Mouse (Mus musculus) C2C12 (cell line): ENCODE data around the gene Hgd. TPM values are rescaled to one million over a fixed set of nuclear protein-coding genes. Genes with fewer than 3 reads are reported as not detected.
"Not testable (repeated sequence)": the region's sequence is repeated elsewhere in the genome, so short reads cannot be mapped to it uniquely, and the experiment has no call there.

Source experiments
- H3K27me3 ChIP-seq: one replicate; pipeline ENCODE4 v1.6.1; 2011; ENCODE audit not compliant: control insufficient read depth, insufficient read depth, insufficient read length
- H3K36me3 ChIP-seq: one replicate; pipeline ENCODE4 v1.6.1; 2011; ENCODE audit not compliant: control insufficient read depth, insufficient read depth
- H3K4me3 ChIP-seq: one replicate; pipeline ENCODE4 v1.5.1; 2011; ENCODE audit warnings: mild to moderate bottlenecking, control low read depth; ENCODE audit not compliant: poor library complexity, insufficient read depth, severe bottlenecking
- H3K79me2 ChIP-seq: one replicate; pipeline ENCODE4 v1.6.1; 2011; ENCODE audit not compliant: control insufficient read depth, insufficient read depth
- H3K79me3 ChIP-seq: one replicate; pipeline ENCODE4 v1.6.1; 2011; ENCODE audit warnings: low read depth, control low read depth
- H3ac ChIP-seq: one replicate; pipeline ENCODE3; 2011; ENCODE audit warnings: low read depth; ENCODE audit not compliant: control insufficient read depth, insufficient read length
- CEBPB ChIP-seq: IDR thresholded peaks from one replicate; pipeline ENCODE4 v1.6.1; 2011; ENCODE audit warnings: low read depth, mild to moderate bottlenecking, control low read depth, moderate library complexity
- CTCF ChIP-seq: IDR thresholded peaks from one replicate; pipeline ENCODE4 v1.5.1; 2011; ENCODE audit not compliant: control insufficient read depth, insufficient read depth, insufficient read length
- FOSL1 ChIP-seq: IDR thresholded peaks from one replicate; pipeline ENCODE4 v1.8.0; 2011; ENCODE audit warnings: mild to moderate bottlenecking, low read length; ENCODE audit not compliant: poor library complexity, insufficient read depth, severe bottlenecking
- MAX ChIP-seq: IDR thresholded peaks from one replicate; pipeline ENCODE4 v1.6.1; 2011; ENCODE audit warnings: mild to moderate bottlenecking, control low read depth
- MYOD1 ChIP-seq: IDR thresholded peaks from one replicate; pipeline ENCODE4 v1.6.1; 2011; ENCODE audit warnings: low read depth; ENCODE audit not compliant: control insufficient read depth, insufficient read length
- MYOG ChIP-seq: IDR thresholded peaks from one replicate; pipeline ENCODE4 v1.6.1; 2011; ENCODE audit not compliant: control insufficient read depth, insufficient read length; ENCODE audit errors: extremely low read depth
- USF1 ChIP-seq: IDR thresholded peaks from one replicate; pipeline ENCODE4 v1.6.1; 2011; ENCODE audit warnings: low read depth, mild to moderate bottlenecking, control low read depth, moderate library complexity
- polyA plus RNA-seq: library from polyadenylated mRNA; unstranded; fragments of >200 nt; fragmentation: generic; extraction: Trizol; gene quantifications from one replicate; pipeline ENCODE4 v1.2.1, GENCODE M21; 2012; ENCODE audit warnings: missing spikeins

Gene Hgd
- polyA plus RNA-seq, 1 experiment: 0.02 TPM

DNA sequence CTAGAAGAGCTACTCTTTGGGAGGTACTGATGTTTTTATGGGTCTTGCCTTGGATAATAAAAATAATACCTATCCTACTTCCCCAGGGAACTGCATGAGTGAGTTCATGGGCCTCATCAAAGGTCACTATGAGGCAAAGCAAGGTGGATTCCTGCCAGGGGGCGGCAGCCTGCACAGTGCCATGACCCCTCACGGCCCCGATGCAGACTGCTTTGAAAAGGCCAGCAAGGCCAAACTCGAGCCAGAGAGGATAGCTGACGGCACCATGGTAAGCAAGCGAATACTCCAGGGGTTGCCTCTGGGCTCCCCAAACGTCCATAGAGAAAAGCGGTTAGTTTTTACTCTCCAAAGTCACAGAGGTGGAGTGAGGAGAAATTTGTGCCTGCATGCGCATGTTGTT, 48.4 kb downstream of the Hgd start:
- H3K4me3 ChIP-seq: no peak overlapping the region
- no peak for TF ChIP-seq CTCF
- no peak for TF ChIP-seq FOSL1
- TF ChIP-seq MYOG: no peak
- TF ChIP-seq USF1: no peak
- TF ChIP-seq CEBPB: no peak
- no peak for TF ChIP-seq MAX
- TF ChIP-seq MYOD1: no peak
- no peaks in the 10 kb centered on the region for H3K79me3 ChIP-seq
- no peaks in the 10 kb centered on the region for H3K27me3 ChIP-seq
- H3K36me3 ChIP-seq: no peaks in the 10 kb centered on the region
- no peaks in the 10 kb centered on the region for H3K79me2 ChIP-seq
- no peak overlapping the region for H3ac ChIP-seq

DNA sequence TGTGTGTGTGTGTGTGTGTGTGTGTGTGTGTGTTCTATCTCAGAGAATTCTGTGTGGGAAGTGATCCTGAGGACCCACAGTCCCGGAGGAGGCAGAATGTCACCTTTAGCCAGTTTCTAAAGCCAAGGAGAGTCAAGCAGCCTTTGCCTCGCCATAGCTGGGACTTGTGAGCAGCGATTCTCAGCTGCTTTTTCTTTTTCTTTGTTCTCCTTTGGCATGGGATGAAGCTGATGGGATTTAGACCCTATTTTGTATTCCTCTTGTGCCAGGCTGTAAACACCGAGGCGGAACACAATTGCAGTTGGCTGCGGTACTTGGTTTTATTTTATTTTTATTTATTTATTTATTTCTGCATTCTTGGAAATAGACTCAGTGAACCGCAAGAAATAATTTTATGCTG, 49.1 kb downstream of the Hgd start:
- Histone ChIP-seq H3K79me2 (no peaks in the 10 kb centered on the region), H3K79me3 (no peaks in the 10 kb centered on the region), H3K36me3 (no peaks in the 10 kb centered on the region), H3K4me3 (no peak overlapping the region), H3K27me3 (no peaks in the 10 kb centered on the region), H3ac (no peak overlapping the region)
- TF ChIP-seq MYOD1: no peak
- TF ChIP-seq CEBPB: no peak
- TF ChIP-seq MAX: no peak
- TF ChIP-seq USF1: no peak
- no peak for TF ChIP-seq CTCF
- TF ChIP-seq FOSL1: no peak
- no peak for TF ChIP-seq MYOG

DNA sequence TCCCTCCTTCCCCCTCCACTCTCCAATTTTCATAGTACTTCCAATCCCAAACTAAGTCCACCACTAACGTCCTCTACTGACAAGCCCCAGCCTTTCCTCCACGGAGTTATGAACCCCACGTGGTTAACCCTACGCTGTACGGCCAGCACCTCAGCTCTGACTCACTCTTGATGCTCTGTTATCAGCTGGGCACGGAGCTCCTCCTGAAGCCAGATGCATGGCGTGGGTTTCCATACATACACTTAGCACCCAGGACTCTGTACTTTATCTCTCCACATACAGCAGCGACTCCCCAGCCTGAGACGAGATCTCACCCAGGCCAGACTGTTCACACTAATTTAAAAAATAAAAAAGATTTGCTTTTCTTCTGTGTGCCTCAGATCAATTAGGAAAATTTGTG, 54.6 kb downstream of the Hgd start:
- H3K27me3 ChIP-seq: no peaks in the 10 kb centered on the region
- H3K4me3 ChIP-seq: no peak overlapping the region
- no peaks in the 10 kb centered on the region for H3K79me2 ChIP-seq
- no peaks in the 10 kb centered on the region for H3K36me3 ChIP-seq
- TF ChIP-seq MYOD1: no peak
- TF ChIP-seq MYOG: no peak
- no peak for TF ChIP-seq CEBPB
- TF ChIP-seq MAX: no peak
- TF ChIP-seq FOSL1: no peak
- TF ChIP-seq USF1: no peak
- no peak for TF ChIP-seq CTCF
- no peaks in the 10 kb centered on the region for H3K79me3 ChIP-seq
- no peak overlapping the region for H3ac ChIP-seq

DNA sequence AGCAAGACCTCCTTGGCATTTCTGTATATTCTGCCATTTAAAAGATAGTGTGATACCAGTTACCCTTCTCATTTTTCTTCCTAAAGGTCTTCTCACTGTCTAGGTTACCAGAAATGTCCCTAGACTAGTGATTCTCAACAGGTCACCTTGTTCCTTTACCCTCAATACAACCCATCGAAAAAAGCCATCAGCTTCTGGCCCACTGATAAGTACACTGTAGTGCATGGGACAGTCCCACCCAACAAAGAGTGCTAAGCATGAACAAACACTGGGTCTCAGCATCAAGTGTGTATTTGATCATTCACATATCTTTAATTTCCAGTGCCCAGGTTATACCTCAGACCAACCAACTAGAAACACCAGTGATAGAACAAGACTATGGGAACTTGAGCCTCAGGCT, 55.1 kb downstream of the Hgd start:
- TF ChIP-seq CTCF (no peak), CEBPB (no peak), MAX (no peak), MYOG (no peak), MYOD1 (no peak), USF1 (no peak), FOSL1 (no peak)
- H3K27me3 ChIP-seq: no peaks in the 10 kb centered on the region
- H3ac ChIP-seq: no peak overlapping the region

DNA sequence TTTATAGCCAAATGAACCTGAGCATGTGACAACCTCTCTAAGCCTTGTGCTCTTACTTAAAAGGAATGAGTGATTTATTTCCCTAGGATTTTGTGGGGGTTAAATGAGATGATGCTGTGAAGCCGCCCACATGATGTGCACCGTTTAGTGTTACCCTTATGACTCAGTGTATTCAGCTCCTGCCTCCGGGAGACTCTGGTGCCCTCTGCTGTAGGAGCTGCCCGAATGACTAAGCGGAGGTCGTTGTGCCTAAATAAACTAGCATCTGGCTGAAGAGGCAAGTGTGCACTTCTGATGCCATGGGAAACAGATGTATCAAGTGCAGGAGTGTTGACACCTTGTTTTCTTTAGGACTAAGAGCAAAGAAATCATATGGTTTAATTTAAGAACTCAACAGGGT, 56.2 kb downstream of the Hgd start:
- H3K27me3 ChIP-seq: no peaks in the 10 kb centered on the region
- no peak overlapping the region for H3ac ChIP-seq
- H3K79me2 ChIP-seq: no peaks in the 10 kb centered on the region
- no peaks in the 10 kb centered on the region for H3K79me3 ChIP-seq
- no peak overlapping the region for H3K4me3 ChIP-seq
- H3K36me3 ChIP-seq: no peaks in the 10 kb centered on the region
- peak; percentile 26 for TF ChIP-seq USF1
- TF ChIP-seq CEBPB: no peak
- peak; percentile 36 for TF ChIP-seq CTCF
- peak; percentile 24 for TF ChIP-seq FOSL1
- no peak for TF ChIP-seq MYOD1

More for the DNA sequence above, 55.1 kb downstream of the Hgd start:
- no peaks in the 10 kb centered on the region for H3K79me3 ChIP-seq
- no peak overlapping the region for H3K4me3 ChIP-seq
- H3K36me3 ChIP-seq: no peaks in the 10 kb centered on the region
- no peaks in the 10 kb centered on the region for H3K79me2 ChIP-seq

DNA sequence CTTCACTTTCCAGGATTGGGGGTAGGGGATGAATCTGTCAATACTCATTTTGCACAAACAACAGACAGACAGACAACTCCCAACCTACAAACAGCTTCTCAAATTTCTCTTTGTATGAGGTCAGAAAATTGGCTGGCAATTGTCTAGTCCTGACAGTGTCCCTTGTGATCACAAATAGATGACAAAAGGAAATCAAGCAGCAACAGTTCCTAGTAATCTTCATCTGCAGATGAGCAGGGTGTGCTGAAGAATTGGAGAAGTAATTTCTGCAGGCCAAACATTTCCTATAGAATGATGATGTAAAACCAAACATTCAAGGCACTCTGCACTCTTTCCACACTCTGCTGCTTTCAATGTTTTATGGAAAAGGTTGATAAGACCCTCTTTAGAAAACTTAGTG, 57.8 kb downstream of the Hgd start:
- no peaks in the 10 kb centered on the region for H3K79me3 ChIP-seq
- TF ChIP-seq FOSL1 (no peak), CTCF (no peak), MAX (no peak), USF1 (no peak), MYOD1 (no peak), CEBPB (no peak), MYOG (no peak)
- H3K27me3 ChIP-seq: no peaks in the 10 kb centered on the region
- H3ac ChIP-seq: no peak overlapping the region
- no peak overlapping the region for H3K4me3 ChIP-seq
- H3K36me3 ChIP-seq: no peaks in the 10 kb centered on the region
- no peaks in the 10 kb centered on the region for H3K79me2 ChIP-seq

DNA sequence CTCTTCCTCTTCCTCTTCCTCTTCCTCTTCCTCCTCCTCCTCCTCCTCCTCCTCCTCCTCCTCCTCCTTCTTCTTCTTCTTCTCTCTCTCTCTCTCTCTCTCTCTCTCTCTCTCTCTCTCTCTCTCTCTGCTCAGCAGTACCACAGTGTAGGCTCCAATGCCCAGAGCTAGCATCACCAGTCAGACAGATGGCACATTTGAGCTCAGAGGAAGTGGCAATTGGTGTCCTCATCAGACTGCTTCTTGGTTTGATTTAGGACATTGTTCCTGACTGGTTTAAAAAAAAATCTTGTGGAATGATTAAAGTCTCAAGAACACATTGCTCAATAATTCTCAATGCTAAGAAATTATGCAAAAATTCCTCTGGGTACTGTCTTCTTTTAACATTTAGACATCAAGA, 60.6 kb downstream of the Hgd start:
- not testable (repeated sequence) for H3K36me3 ChIP-seq, H3K4me3 ChIP-seq, H3K27me3 ChIP-seq, H3ac ChIP-seq, H3K79me3 ChIP-seq, H3K79me2 ChIP-seq
